Mouse (Mus musculus) thymus, postnatal 10 days (tissue): ENCODE results near the gene Rex1bd.

ENCODE experiments used
- DNase-seq, 2 experiments: peaks; one replicate each; pipeline ENCODE4 v3.0.0; 2021; ENCODE audit warnings: low spot score in 2 of 2

Rex1bd gene

GRCm38 (mm10) chr8:70477269-70477982 lies 29.1 kb downstream of the Rex1bd start:
- no peak for DNase-seq

- DNase-seq = peak; percentile 88 to 91
These were observed 30.0 kb downstream of the Rex1bd start, which contains the start of gene Klhl26 for GRCm38 (mm10) chr8:70476333-70477268. Gene Klhl26 (minus strand): TSS chr8:70476968.

- DNase-seq = no peak
These were observed 34.7 kb downstream of the Rex1bd start for GRCm38 (mm10) chr8:70471856-70472255.

GRCm38 (mm10) chr8:70469938-70470337 lies 36.6 kb downstream of the Rex1bd start:
- DNase-seq = no peak

GRCm38 (mm10) chr8:70469295-70469916 lies 37.1 kb downstream of the Rex1bd start:
- no peak for DNase-seq

- DNase-seq = no peak
These were observed 37.8 kb downstream of the Rex1bd start for GRCm38 (mm10) chr8:70468733-70469132.

GRCm38 (mm10) chr8:70467907-70468306 lies 38.6 kb downstream of the Rex1bd start:
- no peak for DNase-seq

- DNase-seq = no peak
These were observed 39.3 kb downstream of the Rex1bd start for GRCm38 (mm10) chr8:70467229-70467725.

- DNase-seq = no peak
These were observed 39.8 kb downstream of the Rex1bd start for GRCm38 (mm10) chr8:70466771-70467170.

- DNase-seq = no peak
These were observed 40.2 kb downstream of the Rex1bd start for GRCm38 (mm10) chr8:70466305-70466704.

- DNase-seq = no peak
These were observed 40.9 kb downstream of the Rex1bd start for GRCm38 (mm10) chr8:70465701-70466100.

GRCm38 (mm10) chr8:70464162-70464561 lies 42.4 kb downstream of the Rex1bd start:
- DNase-seq = no peak

GRCm38 (mm10) chr8:70463306-70463705 lies 43.2 kb downstream of the Rex1bd start:
- no peak for DNase-seq

- no peak for DNase-seq
These were observed 44.1 kb downstream of the Rex1bd start for GRCm38 (mm10) chr8:70462516-70462813.

- no peak for DNase-seq
These were observed 44.6 kb downstream of the Rex1bd start for GRCm38 (mm10) chr8:70461765-70462515.

GRCm38 (mm10) chr8:70460606-70461005 lies 45.9 kb downstream of the Rex1bd start:
- no peak for DNase-seq

GRCm38 (mm10) chr8:70460199-70460598 lies 46.4 kb downstream of the Rex1bd start:
- DNase-seq = no peak

- DNase-seq = no peak
These were observed 46.9 kb downstream of the Rex1bd start for GRCm38 (mm10) chr8:70459636-70460035.

GRCm38 (mm10) chr8:70458462-70458861 lies 48.1 kb downstream of the Rex1bd start:
- DNase-seq = no peak

- no peak for DNase-seq
These were observed 48.7 kb downstream of the Rex1bd start for GRCm38 (mm10) chr8:70457882-70458281.

- DNase-seq = no peak
These were observed 49.6 kb downstream of the Rex1bd start for GRCm38 (mm10) chr8:70456996-70457395.
